Mouse (Mus musculus) right cerebral cortex, postnatal 4 days (tissue): ENCODE data around the gene Shank2.
A peak's percentile ranks its signal among the peaks of the same experiment; 100 is the strongest.

Source experiments
- DNase-seq: peaks from one replicate; pipeline ENCODE4 v3.0.0-alpha.2; 2022

The Shank2 gene

DNA sequence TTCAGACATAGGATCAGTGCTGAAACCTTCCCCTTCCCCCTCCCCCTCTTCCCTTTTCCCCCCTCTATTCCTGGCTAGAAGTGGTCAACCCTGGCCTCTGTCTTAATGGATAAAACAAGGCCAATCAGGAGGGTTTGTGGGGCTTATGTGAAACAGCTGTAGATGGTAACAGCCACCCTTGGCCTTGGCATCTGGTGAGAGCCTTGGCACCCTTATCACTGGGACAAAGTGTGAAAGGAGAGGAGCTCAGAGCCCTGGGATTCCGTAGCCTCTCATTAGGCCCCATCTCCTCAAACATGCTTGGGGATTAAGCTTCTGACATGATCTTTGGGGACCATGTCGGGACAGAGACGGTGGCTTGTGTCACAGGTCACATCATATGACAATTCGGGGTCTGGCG lies 106.4 kb downstream of the Shank2 start:
- no peak for DNase-seq

GRCm38 (mm10) chr7:144111026-144111604 lies 109.4 kb downstream of the Shank2 start:
- no peak for DNase-seq

DNA sequence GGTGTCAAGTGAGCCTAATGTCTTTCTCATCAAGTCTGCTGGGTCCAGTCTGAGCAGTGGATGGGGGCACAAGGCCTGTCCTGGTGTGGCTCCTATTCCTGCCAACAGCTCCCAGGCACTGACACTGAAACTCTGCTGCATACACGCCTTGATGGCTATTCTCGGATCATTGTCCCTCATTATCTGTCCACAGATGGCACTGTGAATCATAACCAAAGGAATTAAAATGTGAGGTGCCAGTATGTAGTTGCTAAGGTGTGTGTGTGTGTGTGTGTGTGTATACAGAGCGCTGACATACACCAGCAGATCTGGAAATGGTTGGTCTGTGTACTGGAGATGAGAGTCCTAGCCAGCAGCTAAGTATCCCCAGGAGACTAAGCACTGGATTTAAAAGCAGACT lies 110.3 kb downstream of the Shank2 start:
- DNase-seq, result no peak

- DNase-seq, result no peak
These were observed 112.5 kb downstream of the Shank2 start for GRCm38 (mm10) chr7:144114230-144114629.

DNA sequence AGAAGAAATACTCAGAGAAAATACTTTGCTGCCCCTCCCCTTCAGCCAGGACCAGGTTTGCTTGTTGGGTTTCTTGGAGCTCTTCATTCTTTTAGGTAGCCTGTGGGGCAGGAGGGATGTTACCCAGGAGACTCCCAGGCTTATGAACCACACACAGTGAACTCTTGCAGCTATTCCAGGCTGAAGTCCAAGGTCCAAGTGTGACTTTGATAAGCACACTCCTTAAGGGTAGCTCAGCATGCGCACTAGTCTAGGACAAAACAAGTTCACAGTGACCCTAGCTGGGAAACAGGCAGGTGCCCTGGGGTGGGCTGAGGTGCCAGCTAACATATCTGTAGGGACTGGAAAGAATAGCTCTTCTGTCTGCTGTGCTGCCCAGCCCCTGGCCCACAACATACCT lies 117.8 kb downstream of the Shank2 start:
- no peak for DNase-seq

GRCm38 (mm10) chr7:144132699-144133387 lies 131.1 kb downstream of the Shank2 start:
- DNase-seq, result peak; percentile 48

DNA sequence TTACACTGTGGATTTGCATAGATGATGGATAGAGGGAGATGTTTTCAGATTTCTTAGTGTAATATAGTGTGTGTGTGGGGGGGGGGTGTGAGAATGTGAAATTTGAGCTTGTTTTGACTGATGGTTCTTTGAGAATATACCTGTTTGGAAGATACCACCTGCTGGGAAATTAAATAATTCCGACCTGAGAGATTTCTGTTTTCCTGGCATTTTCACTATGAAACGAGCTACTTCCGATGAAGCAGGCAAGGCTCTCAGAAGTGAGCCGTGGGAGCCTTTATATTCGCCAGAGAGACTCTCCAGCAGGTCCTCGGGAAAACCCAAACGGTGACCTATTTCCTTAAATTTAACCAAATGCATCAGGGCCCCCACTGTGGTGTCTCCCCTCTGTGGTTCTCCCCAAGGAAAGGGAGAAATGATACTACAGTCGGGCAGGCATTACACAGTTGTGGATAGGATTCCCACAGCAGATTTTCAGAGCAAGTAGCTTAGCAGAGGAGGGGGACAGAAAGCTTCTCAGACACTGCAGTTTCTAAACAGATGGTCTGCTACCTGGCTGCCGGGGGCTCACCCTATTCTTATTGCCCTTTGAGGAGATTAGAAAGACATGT lies 131.8 kb downstream of the Shank2 start:
- peak; percentile 9 for DNase-seq

- peak; percentile 19 for DNase-seq
These were observed 133.0 kb downstream of the Shank2 start for GRCm38 (mm10) chr7:144134699-144135098.

DNA sequence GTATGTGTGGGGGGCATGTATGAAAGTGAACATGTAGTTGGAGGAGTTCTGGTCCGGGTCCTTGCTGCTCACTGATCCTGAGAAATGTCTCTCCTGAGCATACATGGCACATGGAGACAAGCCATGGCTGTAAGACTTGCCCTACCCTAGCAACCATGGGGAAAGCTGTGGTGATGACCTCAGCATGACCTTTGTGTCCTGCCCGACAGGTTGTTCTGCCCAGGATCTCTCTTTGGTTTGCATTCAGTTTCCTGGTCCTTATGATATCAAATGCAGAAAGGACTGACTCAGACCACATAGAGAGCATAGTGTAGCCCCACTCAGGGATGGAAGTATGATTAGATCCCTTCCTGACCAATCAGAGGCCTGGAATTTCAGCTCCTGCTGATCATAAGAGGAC lies 136.1 kb downstream of the Shank2 start:
- no peak for DNase-seq

- no peak for DNase-seq
These were observed 136.7 kb downstream of the Shank2 start for GRCm38 (mm10) chr7:144138476-144138875.

DNA sequence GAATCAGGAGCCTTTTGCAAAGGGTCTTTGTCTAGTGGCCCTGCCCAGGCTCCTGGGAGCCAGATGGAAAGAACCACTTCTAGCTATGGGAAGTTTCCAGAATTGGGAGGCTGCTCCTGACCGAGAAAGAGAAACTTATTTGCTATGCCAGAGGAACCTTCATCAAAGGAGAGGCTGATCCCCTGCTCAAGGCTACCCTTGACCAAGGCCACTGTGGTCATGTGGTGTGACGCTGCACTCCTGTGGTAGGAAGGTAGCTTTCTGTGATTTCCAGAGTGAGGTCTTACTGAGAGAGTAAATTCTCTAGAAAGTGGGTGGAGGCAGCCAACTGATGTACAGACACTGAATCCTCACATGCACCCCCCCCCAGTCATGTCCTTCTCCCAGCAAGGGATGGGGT lies 138.0 kb downstream of the Shank2 start:
- DNase-seq, result no peak

DNA sequence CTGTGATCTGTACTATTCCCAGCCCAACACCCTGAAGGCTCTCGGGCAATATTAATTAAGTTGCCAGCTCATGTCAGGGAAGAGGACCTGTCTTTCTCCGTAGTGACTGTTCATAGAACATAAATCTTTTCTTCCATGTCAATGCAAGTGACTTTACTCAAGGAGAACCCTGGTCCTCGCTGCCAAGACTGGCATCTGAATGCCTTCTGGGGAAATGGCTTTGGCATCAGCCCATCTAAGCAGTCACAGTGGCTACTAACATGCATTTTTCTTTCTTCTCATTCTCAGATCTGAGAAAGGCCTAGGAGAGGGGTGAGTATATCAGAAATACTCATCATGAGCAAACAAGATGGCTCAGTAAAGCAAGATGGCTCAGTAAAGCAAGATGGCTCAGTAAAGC lies 138.7 kb downstream of the Shank2 start:
- no peak for DNase-seq

- DNase-seq, result no peak
These were observed 140.3 kb downstream of the Shank2 start for GRCm38 (mm10) chr7:144142036-144142435.

DNA sequence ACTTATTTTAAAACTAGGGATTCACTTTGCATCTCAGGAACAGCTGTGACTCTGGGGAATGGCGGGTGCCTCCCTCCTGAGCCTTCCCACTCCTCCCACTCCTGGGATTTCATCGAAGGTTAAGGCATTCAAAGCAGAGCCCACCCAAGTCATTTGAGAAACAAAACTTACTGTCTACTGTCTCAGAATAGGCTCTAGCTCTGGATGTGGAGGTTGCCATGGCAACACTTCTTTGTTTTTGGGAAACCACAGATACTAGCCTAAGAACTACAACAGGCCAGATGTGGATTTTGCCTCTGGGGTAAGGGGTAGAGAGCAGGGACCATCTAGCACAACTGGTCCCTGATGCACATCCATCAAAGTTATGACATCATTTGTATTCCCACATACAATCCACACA lies 142.2 kb downstream of the Shank2 start:
- no peak for DNase-seq

- DNase-seq, result no peak
These were observed 146.4 kb downstream of the Shank2 start for GRCm38 (mm10) chr7:144148111-144148510.

- no peak for DNase-seq
These were observed 151.4 kb downstream of the Shank2 start for GRCm38 (mm10) chr7:144153124-144153523.

DNA sequence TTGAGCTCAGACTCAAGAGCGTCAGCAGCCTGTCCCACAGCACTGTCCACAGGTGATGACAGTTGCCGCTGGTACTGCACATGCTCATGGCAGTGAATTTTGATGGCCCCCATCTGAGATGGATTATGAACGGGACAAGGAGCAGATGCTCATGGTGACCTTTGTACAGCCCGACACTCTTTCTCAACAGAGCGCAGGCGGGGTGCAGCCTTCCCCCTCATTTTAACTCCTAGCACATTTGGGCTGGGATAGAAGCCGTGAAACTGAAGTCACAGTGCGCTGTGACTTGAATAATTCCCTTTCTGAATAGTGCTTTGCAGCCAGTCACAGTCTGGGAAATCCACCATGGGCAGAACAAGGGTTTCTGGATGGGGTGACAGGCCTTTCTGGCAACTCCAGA lies 152.0 kb downstream of the Shank2 start:
- no peak for DNase-seq

- no peak for DNase-seq
These were observed 156.2 kb downstream of the Shank2 start for GRCm38 (mm10) chr7:144157936-144158335.

DNA sequence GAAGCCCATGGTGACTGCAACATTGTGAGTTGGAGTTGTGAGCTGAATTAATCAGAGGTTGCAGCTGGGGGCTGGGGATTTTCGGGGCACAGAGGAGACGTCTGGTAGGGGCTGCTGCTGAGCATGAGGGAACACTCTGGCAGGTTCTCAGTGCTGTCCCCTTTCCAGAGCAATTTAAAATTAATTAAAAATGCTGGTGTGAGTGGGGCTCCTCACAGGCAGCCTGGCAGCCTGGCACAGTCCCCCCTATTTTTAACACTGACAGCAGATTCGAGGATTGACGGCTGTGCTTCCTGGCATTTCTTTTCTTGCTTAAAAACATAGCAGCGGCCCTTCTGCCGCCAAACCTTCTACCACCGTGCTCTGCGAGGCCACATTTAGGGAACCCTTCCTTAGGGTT lies 157.8 kb downstream of the Shank2 start:
- DNase-seq, result peak; percentile 41

DNA sequence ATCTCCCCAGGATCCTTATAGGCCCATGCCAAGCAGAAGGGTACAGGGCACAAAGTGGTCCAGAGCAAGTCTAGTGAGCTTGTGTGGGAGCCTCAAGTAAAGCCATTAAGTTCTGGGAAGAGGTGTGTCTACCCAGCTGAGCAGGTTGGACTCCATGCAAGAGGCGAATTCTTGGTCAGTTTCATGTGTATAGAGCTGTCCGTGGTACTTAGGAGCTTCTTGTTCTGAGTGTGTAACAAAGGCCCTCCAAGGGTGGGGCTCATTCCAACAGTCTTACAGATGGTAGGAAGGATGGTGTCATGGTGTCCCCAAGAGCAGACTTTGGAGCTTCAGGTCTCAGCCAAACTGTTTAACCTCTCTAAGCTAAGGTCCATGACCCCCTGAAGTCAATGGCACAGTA lies 158.3 kb downstream of the Shank2 start:
- DNase-seq, result no peak

GRCm38 (mm10) chr7:144160646-144161249 lies 159.0 kb downstream of the Shank2 start:
- DNase-seq, result no peak

DNA sequence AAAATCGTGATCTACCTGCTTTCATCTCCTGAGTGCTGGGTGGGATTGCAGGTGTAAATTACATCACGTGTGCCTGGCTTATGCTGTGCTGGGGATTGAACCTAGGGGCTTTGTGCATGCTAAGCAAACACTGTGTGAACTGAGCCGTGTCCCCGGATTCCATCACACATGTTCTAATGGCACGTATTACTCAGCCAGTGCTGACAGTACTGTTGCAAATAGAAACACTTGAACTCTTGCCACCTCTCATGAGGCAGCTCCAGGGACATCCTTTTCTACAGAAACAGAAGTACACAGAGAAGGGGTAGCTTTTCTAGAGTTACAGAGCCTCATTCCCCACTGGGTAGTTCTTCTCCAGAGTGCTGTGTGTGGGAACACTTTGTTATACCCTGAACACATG lies 168.5 kb downstream of the Shank2 start:
- DNase-seq, result no peak

- DNase-seq, result no peak
These were observed 169.0 kb downstream of the Shank2 start for GRCm38 (mm10) chr7:144170686-144171085.

GRCm38 (mm10) chr7:144173869-144174268 lies 172.1 kb downstream of the Shank2 start:
- DNase-seq, result no peak
